Mouse (Mus musculus): ENCODE results near the gene H2-M10.2.

DNA sequence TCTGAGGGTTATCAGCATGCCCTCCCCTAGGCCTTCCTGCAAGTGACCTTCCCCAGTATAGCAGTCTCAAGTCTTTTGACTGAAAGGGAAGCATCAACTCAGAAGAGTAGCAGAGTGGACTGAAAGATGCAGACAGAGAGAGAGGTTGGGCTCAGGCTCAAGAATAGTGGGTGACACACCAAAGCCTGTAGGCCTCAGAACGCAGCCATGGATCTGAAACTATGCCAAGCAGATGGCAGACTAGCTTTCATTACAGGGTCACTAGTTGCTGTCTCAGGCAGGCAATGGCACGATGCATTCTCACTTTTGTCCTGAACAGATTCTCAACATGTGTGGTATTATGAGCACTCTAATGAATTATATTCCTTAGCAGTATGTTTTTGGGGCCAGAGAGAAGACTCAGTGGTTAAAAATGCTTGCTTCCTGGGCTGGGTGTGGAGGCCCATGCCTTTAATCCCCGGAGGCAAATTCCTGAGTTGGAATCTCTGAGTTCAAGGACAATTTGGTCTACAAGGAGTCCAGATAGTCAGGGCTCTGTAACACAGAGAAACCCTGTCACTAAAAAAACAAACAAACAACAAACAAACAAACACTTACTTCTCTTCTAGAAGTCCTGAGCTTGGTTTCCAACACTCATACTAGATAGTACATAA lies 21.9 kb downstream of the H2-M10.2 start:
- no peak for TF ChIP-seq POLR2A (IDR thresholded peaks at IDR 0.05; ENCODE audit: control insufficient read depth in 1 of 2, insufficient read depth in 1 of 2, low read depth in 1 of 2, low read length in 2 of 2, poor library complexity in 1 of 2)
- no peak for TF ChIP-seq MXI1 (IDR thresholded peaks at IDR 0.05; ENCODE audit: low read depth, low read length)
- TF ChIP-seq JUND (IDR thresholded peaks at IDR 0.05; ENCODE audit: low read depth, low read length): no peak
- TF ChIP-seq EP300 (IDR thresholded peaks at IDR 0.05; ENCODE audit: low read depth in 1 of 2, low read length in 2 of 2): no peak
- TF ChIP-seq MAZ (IDR thresholded peaks at IDR 0.05; ENCODE audit: low read depth, low read length): no peak
- TF ChIP-seq HCFC1 (IDR thresholded peaks at IDR 0.05; ENCODE audit: low read depth, low read length): no peak
- no peak for TF ChIP-seq ELF1 (IDR thresholded peaks at IDR 0.05; ENCODE audit: low read depth, low read length)
- TF ChIP-seq CTCF (IDR thresholded peaks at IDR 0.05 in 2 of 3, conservative IDR thresholded peaks at IDR 0.05 in 1 of 3; ENCODE audit: control insufficient read depth in 1 of 3, insufficient read depth in 1 of 3, low read depth in 2 of 3, low read length in 3 of 3, poor library complexity in 1 of 3, severe bottlenecking in 1 of 3): no peak
- no peak for TF ChIP-seq MAFK (IDR thresholded peaks at IDR 0.05; ENCODE audit: borderline replicate concordance, low read depth, low read length)
